Mouse (Mus musculus) layer of hippocampus, adult 2 months (tissue): ENCODE data around the gene Trmt10b. TPM values are rescaled to one million over a fixed set of nuclear protein-coding genes. Genes with fewer than 3 reads are reported as not detected.

Source experiments
- DNase-seq, 2 experiments: peaks; one replicate each; pipeline ENCODE4 v3.0.0; 2022; ENCODE audit warnings: low spot score in 2 of 2
- H3K27ac ChIP-seq: fragments of 200-600 bp; 2 replicates; pipeline ENCODE4 v1.8.1; 2022
- H3K4me3 ChIP-seq: fragments of 200-600 bp; 2 replicates; pipeline ENCODE4 v1.8.1; 2022; ENCODE audit warnings: mild to moderate bottlenecking
- CTCF ChIP-seq: fragments of 200-600 bp; conservative IDR thresholded peaks from 2 replicates; pipeline ENCODE4 v1.8.1; 2022; ENCODE audit warnings: antibody characterized with exemption, mild to moderate bottlenecking, moderate library complexity
- total RNA-seq, 2 experiments: library from RNA; stranded (reverse); gene quantifications; 2 replicates each; pipeline ENCODE4 v1.2.3; 2021

Trmt10b gene
- total RNA-seq, 2 experiments from 2014 or later = 13.8 to 16.1 TPM

GRCm38 (mm10) chr4:45287906-45288305, 9.0 kb upstream of the Trmt10b start:
- DNase-seq = no peak
- H3K4me3 ChIP-seq = no peak overlapping the region
- H3K27ac ChIP-seq = no peak overlapping the region
- TF ChIP-seq CTCF = no peak

GRCm38 (mm10) chr4:45305536-45305935, 8.6 kb downstream of the Trmt10b start:
- no peak overlapping the region for H3K27ac ChIP-seq
- no peak for DNase-seq
- H3K4me3 ChIP-seq = no peak overlapping the region
- no peak for TF ChIP-seq CTCF

GRCm38 (mm10) chr4:45308046-45308445, 11.1 kb downstream of the Trmt10b start:
- DNase-seq = no peak
- H3K27ac ChIP-seq = no peak overlapping the region
- H3K4me3 ChIP-seq = no peak overlapping the region
- peak; percentile 72 for TF ChIP-seq CTCF

- no peak for TF ChIP-seq CTCF
- DNase-seq = no peak
These were observed 11.7 kb downstream of the Trmt10b start for GRCm38 (mm10) chr4:45308606-45309005.

GRCm38 (mm10) chr4:45311056-45311455, 14.1 kb downstream of the Trmt10b start:
- Histone ChIP-seq H3K27ac (no peak overlapping the region), H3K4me3 (no peak overlapping the region)
- DNase-seq = no peak
- no peak for TF ChIP-seq CTCF

More at GRCm38 (mm10) chr4:45308606-45309005, 11.7 kb downstream of the Trmt10b start:
- H3K4me3 ChIP-seq = no peak overlapping the region
- no peak overlapping the region for H3K27ac ChIP-seq

GRCm38 (mm10) chr4:45320159-45320816, 23.4 kb downstream of the Trmt10b start:
- TF ChIP-seq CTCF = peak; percentile 52
- peak overlapping the region; percentile 96 for H3K27ac ChIP-seq

GRCm38 (mm10) chr4:45331139-45331538, 34.2 kb downstream of the Trmt10b start:
- no peak for TF ChIP-seq CTCF
- no peak overlapping the region for H3K4me3 ChIP-seq
- no peak overlapping the region for H3K27ac ChIP-seq
- no peak for DNase-seq

More at GRCm38 (mm10) chr4:45320159-45320816, 23.4 kb downstream of the Trmt10b start:
- H3K4me3 ChIP-seq = peak overlapping the region; percentile 87
- DNase-seq = peak; percentile 81 to 85

GRCm38 (mm10) chr4:45332466-45332865, 35.5 kb downstream of the Trmt10b start:
- DNase-seq = no peak
- TF ChIP-seq CTCF = no peak
- no peak overlapping the region for H3K4me3 ChIP-seq
- no peak overlapping the region for H3K27ac ChIP-seq

- Histone ChIP-seq H3K27ac (peak overlapping the region; percentile 93), H3K4me3 (peak overlapping the region; percentile 63)
- TF ChIP-seq CTCF = no peak
- DNase-seq = no peak
These were observed 44.3 kb downstream of the Trmt10b start for GRCm38 (mm10) chr4:45341226-45341625.

- peak; percentile 72 for TF ChIP-seq CTCF
- peak; percentile 88 to 94 for DNase-seq
- peak within 1 kb of the TSS; percentile 63 for H3K4me3 ChIP-seq
- peak within 1 kb of the TSS; percentile 93 for H3K27ac ChIP-seq
These were observed 44.8 kb downstream of the Trmt10b start, which contains the start of gene Dcaf10 for GRCm38 (mm10) chr4:45341669-45342249. Dcaf10 (plus strand) TSS chr4:45342101.

- peak; percentile 7 to 30 for DNase-seq
- TF ChIP-seq CTCF = no peak
- peak within 1 kb of the TSS; percentile 63 for H3K4me3 ChIP-seq
- H3K27ac ChIP-seq = peak within 1 kb of the TSS; percentile 93
These were observed 45.6 kb downstream of the Trmt10b start, which contains the start of gene Exosc3 for GRCm38 (mm10) chr4:45342286-45343155. Exosc3 (minus strand) TSS chr4:45342732.

GRCm38 (mm10) chr4:45356653-45357052, 59.7 kb downstream of the Trmt10b start:
- no peak for DNase-seq
- Histone ChIP-seq H3K4me3 (no peak overlapping the region), H3K27ac (no peak overlapping the region)
- TF ChIP-seq CTCF = no peak

Other genes with a start within 250 kb of the Trmt10b start
- 10 to 100 TPM; 46.1 to 48.0 TPM for gene Fbxo10, start 212.5 kb upstream of the Trmt10b start, total RNA-seq
- 10 to 100 TPM; 58.4 to 67.6 TPM for gene Tomm5, start 189.0 kb upstream of the Trmt10b start, total RNA-seq
- gene Frmpd1, start 112.3 kb upstream of the Trmt10b start, total RNA-seq = 10 to 100 TPM; 15.7 to 16.4 TPM
- gene Dcaf10, start 45.0 kb downstream of the Trmt10b start, total RNA-seq = 10 to 100 TPM; 16.1 to 16.9 TPM
- gene Exosc3, start 45.6 kb downstream of the Trmt10b start, total RNA-seq = 10 to 100 TPM; 15.3 to 15.7 TPM
- 100 to 1,000 TPM; 141 to 144 TPM for gene Slc25a51, start 111.6 kb downstream of the Trmt10b start, total RNA-seq
- gene Shb, start 235.3 kb downstream of the Trmt10b start, total RNA-seq = 10 to 100 TPM; 14.1 to 18.8 TPM